Mouse (Mus musculus) R1 (cell line): Measurements from ENCODE around the gene Aldh1a1.
"Not testable (repeated sequence)": the region's sequence is repeated elsewhere in the genome, so short reads cannot be mapped to it uniquely, and the experiment has no call there.

Experiments
- DNase-seq: peaks from one replicate; pipeline ENCODE4 v3.0.0-alpha.2; 2018; ENCODE audit warnings: low read depth, low spot score

Gene Aldh1a1

GRCm38 (mm10) chr19:20555365-20555764 lies 62.9 kb downstream of the Aldh1a1 start:
- no peak for DNase-seq

- no peak for DNase-seq
Measured at GRCm38 (mm10) chr19:20557211-20557610, 64.7 kb downstream of the Aldh1a1 start.

DNA sequence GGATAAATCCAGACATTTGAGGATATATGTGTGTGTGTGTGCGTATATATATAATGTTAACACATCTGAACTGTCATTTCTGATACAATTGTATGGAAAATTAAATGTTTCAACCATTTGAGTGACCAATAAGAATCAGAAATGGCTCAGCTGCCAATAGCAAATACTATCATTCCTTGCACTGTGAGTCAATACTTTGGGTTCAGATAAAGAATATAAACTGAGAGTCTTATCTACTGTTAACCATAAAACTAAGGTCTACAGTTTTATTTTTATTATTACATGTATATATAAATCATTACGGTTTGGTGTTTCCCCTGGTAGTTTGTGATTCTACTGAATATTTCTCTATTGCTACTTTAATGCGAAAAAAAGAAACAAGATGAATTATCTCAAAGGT lies 65.6 kb downstream of the Aldh1a1 start:
- DNase-seq: no peak

- no peak for DNase-seq
Measured at GRCm38 (mm10) chr19:20558544-20558943, 66.0 kb downstream of the Aldh1a1 start.

DNA sequence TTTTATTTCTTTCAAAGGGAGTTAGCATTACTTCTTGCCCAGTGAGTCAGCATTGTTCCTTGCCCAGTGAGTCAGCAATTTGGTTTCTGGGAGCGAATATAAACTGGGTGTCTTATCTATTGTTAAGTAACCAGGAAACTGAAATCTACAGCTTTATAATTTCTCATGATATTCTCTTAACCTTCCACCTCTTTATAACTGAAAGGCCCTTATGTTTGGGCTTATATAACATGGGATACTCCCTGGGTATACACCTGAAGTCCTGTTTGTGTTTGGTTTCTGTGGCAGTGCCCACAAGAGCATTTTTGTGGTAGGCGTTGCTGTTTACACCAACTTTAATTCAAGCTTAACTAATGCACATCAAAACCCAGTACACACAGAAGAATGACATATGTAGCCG lies 66.4 kb downstream of the Aldh1a1 start:
- no peak for DNase-seq

DNA sequence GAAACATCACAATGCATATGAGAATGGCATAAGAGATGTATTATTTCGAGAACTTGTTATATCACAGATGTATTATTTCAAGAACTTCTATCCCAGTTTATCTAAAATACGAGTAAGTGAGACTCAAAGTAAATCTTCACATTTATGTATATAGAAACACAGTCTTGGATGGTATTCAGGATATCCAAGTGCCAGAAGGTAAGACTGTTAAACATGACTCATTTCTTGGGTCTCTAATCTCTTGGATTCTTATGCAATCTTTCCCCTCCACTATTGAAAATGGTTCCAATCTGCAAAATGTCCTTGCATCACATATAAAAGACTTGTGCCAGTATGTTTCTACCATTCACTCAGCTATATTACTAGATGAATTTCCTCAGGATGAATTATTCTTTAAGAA lies 67.4 kb downstream of the Aldh1a1 start:
- no peak for DNase-seq

DNA sequence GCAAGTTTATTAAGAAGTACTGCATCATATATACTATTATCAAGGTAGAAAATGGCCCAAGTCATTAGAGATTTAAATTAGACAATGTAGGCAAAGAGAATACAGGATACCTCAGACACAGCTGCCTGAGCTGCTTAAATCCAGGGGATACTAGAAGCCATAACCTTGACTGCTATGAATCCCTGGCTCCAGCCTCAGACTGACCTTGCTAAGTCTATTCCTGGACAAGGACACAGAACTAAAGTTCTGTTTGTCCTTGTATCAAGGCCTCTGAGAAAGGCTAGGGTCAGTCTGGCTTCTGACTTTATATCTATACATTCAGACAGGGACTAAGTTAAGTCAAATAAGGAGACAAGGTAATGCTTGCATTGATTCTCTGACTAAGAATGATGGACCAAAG lies 69.9 kb downstream of the Aldh1a1 start:
- DNase-seq: no peak

- DNase-seq: no peak
Measured at GRCm38 (mm10) chr19:20566294-20566693, 73.8 kb downstream of the Aldh1a1 start.

GRCm38 (mm10) chr19:20567039-20567438 lies 74.5 kb downstream of the Aldh1a1 start:
- no peak for DNase-seq

DNA sequence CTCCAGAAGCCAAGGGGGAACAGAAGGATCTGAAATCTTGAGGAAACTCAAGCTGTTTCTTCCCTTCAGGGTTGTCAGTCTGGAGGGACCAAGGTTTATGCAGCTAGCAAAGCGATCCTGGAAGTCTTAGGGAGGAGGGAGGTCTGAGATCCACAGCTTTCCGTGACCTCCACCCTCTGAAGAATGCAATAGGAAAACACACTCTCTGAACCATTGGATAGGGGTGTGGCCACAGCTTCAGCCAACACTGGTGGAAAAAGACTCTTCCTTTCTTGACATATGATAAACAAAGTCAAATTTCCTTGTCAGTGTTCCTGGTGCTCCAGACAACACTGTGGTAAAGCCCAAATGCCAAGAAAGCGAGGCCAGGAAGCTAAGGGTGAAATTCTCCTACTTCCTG lies 84.5 kb downstream of the Aldh1a1 start:
- no peak for DNase-seq

DNA sequence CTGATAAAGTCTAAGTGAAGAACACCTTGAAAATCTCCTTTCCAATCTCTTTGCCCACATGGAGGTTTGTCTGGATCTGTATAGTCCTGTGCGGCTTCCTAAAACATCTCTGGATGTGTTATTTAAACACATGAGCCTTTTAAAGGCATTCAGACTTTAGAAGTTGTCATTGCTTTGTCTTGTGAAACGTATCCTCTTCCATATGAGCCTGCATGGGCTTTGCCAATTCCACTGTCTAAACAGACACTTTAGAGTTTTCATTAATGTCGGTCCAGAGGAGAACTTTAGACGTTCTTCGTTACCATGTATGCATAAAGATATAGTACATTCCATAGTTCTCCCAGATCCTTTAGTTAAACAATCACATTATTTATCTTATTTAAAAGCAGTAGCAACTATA lies 84.9 kb downstream of the Aldh1a1 start:
- no peak for DNase-seq

DNA sequence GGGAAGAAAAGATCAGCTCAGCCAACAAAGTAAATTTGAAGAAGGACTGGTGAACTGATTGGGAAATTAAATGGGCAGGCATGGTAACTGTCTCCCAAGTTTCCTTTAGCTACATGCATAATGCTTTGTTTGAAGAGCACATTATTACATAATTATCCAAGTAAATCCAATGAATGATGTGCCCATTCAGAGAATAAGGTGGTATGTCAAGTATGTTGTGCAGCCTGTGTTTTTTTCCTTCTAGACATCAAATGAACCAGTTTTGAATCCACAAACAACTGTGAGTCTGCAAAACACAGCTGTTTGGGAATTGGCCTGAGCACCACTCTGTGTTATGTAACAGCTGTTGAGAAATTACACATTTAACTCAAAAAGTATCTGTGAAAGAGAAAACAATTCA lies 107.4 kb downstream of the Aldh1a1 start:
- DNase-seq: no peak

GRCm38 (mm10) chr19:20601739-20602138 lies 109.2 kb downstream of the Aldh1a1 start:
- DNase-seq: no peak

DNA sequence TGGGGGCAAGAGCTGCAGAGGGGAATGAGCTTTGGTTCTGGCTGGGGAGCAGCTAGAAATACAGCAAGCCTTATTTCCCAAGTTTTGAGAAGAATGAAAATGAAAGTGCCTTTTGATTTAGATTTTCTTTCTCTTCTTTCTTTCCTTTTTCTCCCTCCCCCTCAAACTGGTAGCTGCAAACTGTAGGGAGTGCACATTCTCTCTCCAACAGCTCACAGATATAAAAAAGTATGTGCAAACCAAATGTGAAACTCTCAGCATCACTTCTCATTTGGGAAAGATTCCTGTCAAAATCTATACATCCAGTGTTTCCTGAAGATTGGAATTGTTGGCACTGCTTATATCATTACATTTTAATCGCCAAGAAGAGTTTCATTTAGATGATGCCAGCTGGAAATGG lies 110.7 kb downstream of the Aldh1a1 start:
- DNase-seq: no peak

GRCm38 (mm10) chr19:20603866-20604265 lies 111.4 kb downstream of the Aldh1a1 start:
- DNase-seq: no peak

- no peak for DNase-seq
Measured at GRCm38 (mm10) chr19:20614252-20614930, 121.9 kb downstream of the Aldh1a1 start.

- DNase-seq: no peak
Measured at GRCm38 (mm10) chr19:20622434-20622833, 129.9 kb downstream of the Aldh1a1 start.

GRCm38 (mm10) chr19:20623416-20623815 lies 130.9 kb downstream of the Aldh1a1 start:
- no peak for DNase-seq

GRCm38 (mm10) chr19:20631020-20631419 lies 138.5 kb downstream of the Aldh1a1 start:
- no peak for DNase-seq

DNA sequence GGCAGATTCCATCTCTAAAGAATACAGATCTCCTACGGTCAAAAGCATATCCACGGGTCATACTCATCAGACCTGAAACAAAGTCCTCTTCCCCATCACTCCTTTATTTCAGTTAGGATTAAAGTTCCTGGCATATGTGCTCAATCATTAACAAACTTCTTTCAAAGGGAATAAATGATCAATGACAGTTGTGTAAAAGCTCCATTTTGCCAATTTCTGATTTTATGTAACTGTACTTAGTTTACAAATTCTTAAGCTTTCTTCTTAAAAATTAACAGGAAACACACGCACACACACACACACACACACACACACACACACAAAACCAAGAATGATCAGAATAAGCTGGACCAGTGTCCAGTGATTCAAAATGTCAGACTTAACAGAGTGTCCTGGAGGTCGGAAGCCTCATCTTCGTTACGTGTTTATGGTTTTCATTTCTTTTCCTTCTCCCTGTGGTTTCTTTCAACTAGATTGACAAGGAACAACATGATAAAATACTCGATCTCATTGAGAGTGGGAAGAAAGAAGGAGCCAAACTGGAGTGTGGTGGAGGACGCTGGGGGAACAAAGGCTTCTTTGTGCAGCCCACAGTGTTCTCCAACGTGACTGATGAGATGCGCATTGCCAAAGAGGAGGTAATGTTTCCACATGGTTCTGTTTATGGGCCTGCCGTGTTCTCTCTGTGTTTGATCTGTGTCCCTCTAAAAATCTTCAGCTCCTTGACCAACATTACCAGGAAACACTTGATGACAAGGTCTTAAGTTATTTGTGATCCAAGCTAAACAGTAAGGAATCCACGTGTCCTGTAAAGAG lies 141.6 kb downstream of the Aldh1a1 start:
- DNase-seq: peak; percentile 1

DNA sequence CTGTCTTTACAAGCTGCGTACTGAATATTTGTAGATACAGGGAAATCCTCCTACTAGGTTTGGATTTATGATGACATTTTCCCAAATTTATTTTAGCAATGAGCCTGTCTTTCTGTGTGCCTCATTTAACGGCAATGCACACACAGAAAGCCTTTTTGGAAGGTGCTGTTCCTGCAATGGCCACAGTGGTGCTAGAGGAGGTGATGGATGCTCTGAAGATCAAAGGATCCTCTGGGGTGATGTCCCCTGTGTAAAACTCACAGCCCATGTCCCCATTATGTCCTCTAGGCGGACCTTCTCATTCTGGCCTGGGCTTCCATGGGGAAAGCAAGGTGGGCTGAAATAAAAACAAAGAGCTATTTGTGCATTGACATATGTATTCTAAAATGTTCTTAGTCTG lies 151.8 kb downstream of the Aldh1a1 start:
- peak; percentile 8 for DNase-seq

- DNase-seq: not testable (repeated sequence)
Measured at GRCm38 (mm10) chr19:20647496-20647895, 155.0 kb downstream of the Aldh1a1 start.

DNA sequence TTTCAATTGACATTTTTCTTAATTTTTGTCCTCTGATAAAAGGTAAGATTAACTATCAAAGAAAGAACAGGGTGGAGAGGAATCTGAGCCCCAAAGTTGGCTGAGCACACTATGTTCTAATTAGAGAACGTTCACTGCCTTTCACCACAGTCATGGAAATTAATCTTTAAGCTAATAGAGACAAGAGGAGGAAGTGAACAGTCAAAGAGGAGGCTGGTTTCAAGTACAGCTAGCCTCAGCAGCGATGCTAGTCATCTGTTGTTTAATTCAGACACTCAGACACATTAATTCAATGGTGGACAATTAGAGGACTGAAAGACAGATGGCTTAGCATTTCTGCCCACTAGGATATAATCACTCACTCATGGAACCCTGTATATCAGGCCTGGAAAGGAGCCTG lies 157.5 kb downstream of the Aldh1a1 start:
- no peak for DNase-seq
